Mouse (Mus musculus) left cerebral cortex, postnatal 4 days (tissue): ENCODE data around the gene Gm10188. TPM values are rescaled to one million over a fixed set of nuclear protein-coding genes. Genes with fewer than 3 reads are reported as not detected.
A peak's percentile ranks its signal among the peaks of the same experiment; 100 is the strongest.

Source experiments
- DNase-seq: peaks from one replicate; pipeline ENCODE4 v3.0.0-alpha.2; 2022
- intact Hi-C: fragments of 180-260 bp; cut with DNase I; formaldehyde crosslinking; loops from one replicate; pipeline ENCODE4 v1.15.1; 2025
- total RNA-seq, 2 experiments: library from RNA; stranded (reverse); gene quantifications; 2 replicates each; pipeline ENCODE4 v1.2.3; 2021

Gm10188 gene
- total RNA-seq, 2 experiments from 2014 or later, result not detected

DNA sequence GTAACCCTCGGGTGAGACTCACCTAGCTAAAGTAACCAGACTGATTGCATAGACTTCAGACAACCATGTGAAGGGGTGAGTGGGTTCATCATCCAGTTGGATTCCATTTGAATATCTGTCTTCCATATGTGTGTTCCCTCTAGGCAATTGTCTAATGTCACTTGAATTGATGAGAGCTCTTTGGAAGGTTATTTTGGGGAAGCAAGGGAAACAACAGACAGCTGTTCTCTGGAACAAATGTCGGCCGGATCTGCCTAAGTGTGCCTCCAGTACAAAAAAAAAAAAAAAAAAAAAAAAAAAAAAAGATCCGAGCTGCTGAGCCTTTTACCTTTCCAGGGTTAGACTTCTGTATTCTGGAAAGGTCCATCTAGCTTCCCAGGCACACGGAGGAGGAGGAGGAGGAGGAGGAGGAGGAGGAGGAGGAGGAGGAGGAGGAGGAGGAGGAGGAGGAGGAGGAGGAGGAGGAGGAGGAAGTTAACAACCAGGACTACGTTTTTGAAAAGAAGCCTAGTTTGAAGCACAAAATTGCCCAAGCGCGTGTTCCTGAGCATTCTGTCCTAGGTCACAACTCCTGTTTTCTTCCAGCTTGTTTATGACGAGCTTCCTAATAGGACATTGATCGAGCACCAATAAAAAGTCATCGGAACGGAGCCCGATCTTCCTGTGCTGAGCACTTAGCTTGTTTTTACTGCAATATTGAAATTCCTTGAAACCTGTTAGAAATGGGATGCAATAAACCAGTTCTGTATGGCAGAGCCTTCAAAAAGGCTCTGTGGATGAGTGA lies 3.1 kb downstream of the Gm10188 start:
- intact Hi-C loops, result no loop called here
- no peak for DNase-seq

- DNase-seq, result no peak
- intact Hi-C loops, result no loop called here
These were observed 7.4 kb downstream of the Gm10188 start for GRCm38 (mm10) chr1:132222166-132222565.

GRCm38 (mm10) chr1:132221627-132222026 lies 7.9 kb downstream of the Gm10188 start:
- intact Hi-C loops, result no loop called here
- no peak for DNase-seq

DNA sequence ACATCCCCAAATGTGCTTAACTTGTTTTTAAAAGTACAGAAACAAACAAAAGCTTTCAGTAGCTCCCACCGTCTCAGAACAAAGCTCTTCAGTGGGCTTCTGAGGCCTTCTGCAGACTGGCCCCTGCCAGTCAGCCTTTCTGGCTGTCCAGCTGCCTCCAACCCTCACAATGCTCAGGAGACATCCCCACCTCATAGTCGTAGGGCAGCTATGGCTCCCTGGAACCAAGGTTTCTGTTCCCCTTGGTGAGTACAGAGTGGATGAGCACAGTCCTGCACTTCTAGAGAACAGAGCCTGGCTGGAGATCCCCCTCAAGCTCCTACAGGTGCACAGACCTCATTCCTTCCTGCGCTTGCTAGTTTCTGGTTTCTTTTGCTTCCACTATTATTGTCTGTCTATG lies 13.3 kb downstream of the Gm10188 start:
- no peak for DNase-seq
- intact Hi-C loops, result no loop called here

- intact Hi-C loops, result no loop called here
- peak; percentile 55 for DNase-seq
These were observed 16.5 kb downstream of the Gm10188 start for GRCm38 (mm10) chr1:132213076-132213475.

DNA sequence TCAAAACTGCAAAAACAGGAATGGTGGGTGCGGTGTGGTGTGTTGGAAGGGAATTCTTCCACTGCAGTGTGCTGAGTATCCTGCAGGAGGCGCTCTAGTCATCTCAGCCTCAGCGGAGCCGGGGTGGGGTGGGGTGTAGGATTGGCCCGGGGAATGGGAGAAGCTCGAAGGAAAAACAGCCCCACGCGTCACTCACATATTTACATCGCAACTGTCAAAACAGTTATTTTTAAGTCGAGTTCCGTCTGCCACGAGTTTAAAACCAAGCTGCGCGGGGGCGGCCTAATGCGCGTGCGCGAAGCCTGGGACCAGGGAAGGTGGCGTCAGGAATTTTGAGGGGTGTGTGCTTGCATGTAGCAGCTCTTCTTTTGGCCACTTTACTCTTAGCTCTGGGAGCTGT lies 17.3 kb downstream of the Gm10188 start:
- intact Hi-C loops, result no loop called here
- peak; percentile 44 for DNase-seq

- intact Hi-C loops, result no loop called here
- DNase-seq, result no peak
These were observed 17.9 kb downstream of the Gm10188 start for GRCm38 (mm10) chr1:132211672-132212071.

DNA sequence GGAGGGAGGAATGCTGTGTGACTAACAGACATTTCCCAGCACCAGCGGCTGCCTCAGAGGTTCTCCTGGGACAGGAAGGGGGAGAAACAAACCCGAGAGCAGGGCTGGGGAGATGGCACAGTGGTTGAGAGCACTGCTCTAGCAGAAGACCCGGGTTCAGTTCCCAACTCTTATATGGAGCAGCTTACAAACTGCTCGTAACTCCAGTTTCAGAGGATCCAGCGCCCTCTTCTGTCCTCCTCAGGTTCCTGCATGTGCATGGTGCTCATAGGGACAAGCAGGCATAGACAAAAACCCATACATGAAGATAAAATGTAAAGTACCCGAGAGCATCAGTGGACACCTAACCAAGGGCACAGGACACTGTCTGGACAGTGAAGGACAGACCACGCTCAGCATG lies 18.6 kb downstream of the Gm10188 start:
- DNase-seq, result no peak
- intact Hi-C loops, result no loop called here

- DNase-seq, result no peak
- intact Hi-C loops, result no loop called here
These were observed 20.2 kb downstream of the Gm10188 start for GRCm38 (mm10) chr1:132209400-132209799.

DNA sequence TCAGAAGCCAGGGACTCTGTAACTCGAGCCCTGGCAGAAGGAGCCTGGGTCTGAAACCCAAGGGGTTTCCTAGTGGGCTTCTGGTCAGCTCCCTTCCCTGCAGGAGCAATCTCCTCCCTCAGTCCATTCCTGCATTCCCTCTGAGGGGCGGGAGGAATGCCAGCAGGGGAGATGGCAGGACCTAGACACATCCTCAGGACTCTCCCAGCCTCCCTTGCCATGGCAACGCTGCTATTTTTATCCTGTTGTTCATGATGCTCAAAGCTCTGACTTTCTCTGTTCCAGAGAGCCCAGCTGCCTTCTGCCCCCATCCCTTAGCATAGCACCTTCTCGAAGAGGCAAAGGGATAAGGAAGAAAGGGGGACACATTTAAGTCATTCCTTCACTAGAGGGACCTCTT lies 21.4 kb downstream of the Gm10188 start:
- intact Hi-C loops, result no loop called here
- peak; percentile 57 for DNase-seq

GRCm38 (mm10) chr1:132206828-132207227 lies 22.7 kb downstream of the Gm10188 start:
- intact Hi-C loops, result no loop called here
- DNase-seq, result no peak

- intact Hi-C loops, result no loop called here
- no peak for DNase-seq
These were observed 23.6 kb downstream of the Gm10188 start for GRCm38 (mm10) chr1:132205958-132206357.

DNA sequence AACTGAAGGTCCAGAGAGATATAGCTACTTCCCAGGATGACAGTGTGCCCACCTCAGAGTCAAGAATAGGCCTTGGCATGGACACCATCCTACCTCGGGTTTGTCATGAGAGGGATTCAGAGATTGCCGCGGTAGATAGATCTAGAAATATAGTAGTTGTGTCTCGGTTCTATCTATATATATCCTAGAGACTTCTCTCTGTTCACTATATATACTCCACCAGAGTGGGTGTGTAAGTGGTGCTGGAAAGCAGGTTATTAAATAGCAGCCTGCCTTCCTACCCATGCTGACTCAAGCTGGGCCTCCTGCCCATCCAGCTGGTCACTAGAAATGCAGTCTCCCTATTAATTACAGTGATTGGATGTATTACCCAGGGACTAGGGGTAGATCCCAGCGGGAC lies 26.8 kb downstream of the Gm10188 start:
- no peak for DNase-seq
- intact Hi-C loops, result no loop called here

DNA sequence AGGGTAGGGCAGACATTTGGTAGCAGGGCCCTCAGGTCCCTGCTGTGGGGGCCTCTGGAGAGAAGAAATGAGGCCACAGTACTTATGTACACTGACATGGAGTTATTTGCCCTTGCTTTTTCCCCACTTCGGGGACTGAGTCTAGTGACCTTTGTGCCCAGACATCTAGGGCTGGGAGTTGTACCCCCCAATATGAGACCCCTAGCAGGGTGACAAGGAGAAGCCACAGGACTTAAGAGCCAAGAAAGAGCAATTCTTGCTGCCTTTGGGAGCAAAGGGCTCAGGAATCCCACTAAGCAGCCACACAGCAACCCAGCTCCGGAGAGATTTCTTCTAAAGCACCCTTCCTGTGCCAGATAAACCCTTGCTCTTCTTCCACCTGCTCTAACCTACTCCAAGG lies 27.6 kb downstream of the Gm10188 start:
- no peak for DNase-seq
- intact Hi-C loops, result no loop called here

GRCm38 (mm10) chr1:132201511-132201860 lies 28.1 kb downstream of the Gm10188 start:
- DNase-seq, result peak; percentile 47
- intact Hi-C loops, result no loop called here

GRCm38 (mm10) chr1:132200562-132201510 lies 28.7 kb downstream of the Gm10188 start:
- intact Hi-C loops, result no loop called here

DNA sequence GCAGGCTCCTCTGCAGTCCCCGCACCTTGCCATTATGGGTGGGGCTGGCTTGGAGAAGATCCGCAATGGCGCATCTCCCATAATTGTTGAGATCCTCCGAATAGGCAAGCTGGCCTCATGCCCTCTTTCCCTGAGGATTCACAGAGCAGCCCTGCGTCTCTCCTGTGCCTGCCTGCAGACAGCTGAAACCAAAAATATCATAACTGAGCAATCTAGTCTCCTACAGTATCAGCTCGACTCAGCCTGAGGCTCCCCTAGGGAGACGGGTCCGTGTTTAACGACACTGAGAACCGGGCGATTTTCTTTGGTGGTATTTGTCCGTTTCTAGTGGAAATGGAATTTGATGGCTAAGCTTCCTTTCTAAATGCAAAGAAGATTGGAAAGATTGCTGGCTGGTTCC lies 29.6 kb downstream of the Gm10188 start:
- intact Hi-C loops, result no loop called here
- no peak for DNase-seq

More at GRCm38 (mm10) chr1:132200562-132201510, 28.7 kb downstream of the Gm10188 start:
- DNase-seq, result peak; percentile 96

DNA sequence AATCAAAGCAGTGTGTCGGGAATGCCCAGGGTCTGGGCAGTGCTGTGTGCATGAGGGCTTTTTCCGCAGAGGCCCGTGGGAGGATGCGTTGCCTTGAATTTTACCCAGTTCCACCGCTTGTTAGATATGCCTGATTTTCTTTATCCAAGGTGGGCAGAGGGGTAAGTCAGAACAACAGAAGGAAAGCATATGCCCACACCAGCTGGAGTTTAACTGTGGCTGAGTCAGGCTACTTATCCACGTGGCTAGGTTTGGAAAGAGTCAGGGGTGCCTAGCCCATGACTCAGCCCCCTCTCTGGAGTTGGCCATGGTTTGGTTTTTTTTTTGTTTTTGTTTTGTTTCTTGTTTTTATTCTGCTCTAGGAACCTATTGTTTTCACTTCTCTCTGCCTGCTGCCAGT lies 30.3 kb downstream of the Gm10188 start:
- intact Hi-C loops, result no loop called here
- no peak for DNase-seq

DNA sequence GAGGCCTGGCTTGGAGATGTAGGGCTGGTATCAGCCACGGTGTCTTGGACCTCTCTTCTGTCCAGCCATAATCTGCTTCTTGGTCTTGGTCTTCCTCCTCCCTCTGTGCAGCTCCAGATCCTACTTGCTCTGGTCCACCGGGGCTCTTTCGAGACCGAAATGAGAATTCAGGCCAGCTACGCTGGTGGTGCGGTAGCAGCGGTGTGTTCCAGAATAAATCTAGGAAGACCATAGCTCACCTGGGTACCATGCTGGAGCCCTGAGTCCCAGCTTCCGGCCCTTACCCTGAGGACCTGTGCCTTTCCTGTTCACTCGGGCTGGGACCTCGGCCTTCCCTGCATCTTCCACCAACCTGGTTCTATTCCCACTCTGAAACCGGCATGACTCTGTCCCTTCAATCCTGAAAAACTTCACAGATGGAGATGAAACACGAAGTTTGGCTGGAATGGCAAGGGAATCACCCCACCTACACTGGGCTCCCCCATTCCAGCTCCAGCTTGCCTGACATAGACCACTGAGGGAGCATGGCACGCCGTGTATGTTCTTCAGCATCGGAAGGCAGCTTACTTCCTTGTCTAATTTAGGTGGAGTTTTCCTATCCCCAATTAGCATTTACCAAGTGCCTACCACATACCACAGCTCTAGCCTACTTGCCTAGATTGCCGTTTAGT lies 31.0 kb downstream of the Gm10188 start:
- intact Hi-C loops, result no loop called here
- DNase-seq, result no peak

DNA sequence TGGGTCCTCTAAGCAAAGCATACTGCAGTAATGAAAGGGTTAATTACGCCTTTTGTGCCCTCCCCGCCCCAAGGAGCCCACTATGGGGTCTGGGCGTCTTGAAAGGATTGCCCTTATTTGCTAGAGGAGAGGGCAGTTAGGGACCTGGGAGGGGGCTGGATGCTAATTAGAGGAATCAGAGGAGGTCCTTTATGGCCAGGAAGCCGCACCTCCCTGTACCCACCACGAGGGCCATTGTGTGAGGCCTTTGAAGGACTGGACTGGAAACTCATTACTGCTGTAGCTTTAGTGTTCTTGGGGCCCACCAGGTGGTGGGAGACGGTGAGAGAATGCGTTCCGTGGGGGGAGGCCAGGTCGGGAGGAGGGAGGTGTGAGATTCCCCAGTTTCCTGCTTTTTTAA lies 31.9 kb downstream of the Gm10188 start:
- intact Hi-C loops, result no loop called here
- DNase-seq, result no peak

GRCm38 (mm10) chr1:132196337-132196736 lies 33.2 kb downstream of the Gm10188 start:
- intact Hi-C loops, result no loop called here
- DNase-seq, result no peak
